Mouse (Mus musculus): Measurements from ENCODE around the gene Pitpnc1. TPM values are rescaled to one million over a fixed set of nuclear protein-coding genes. Genes with fewer than 3 reads are reported as not detected.
A peak's percentile ranks its signal among the peaks of the same experiment; 100 is the strongest.

The Pitpnc1 gene
- total and polyA plus RNA-seq, 3 experiments = 2.4 to 5.4 (median 3.6) TPM

GRCm38 (mm10) chr11:107473137-107473820, 2.8 kb upstream of the Pitpnc1 start (continued):
- TF ChIP-seq TBP (conservative IDR thresholded peaks at IDR 0.05; ENCODE audit: low read depth, low read length) (peak; percentile 57; the same call in 1 of the 2 replicates), MAX (IDR thresholded peaks at IDR 0.05; ENCODE audit: low read length) (no peak), NELFE (IDR thresholded peaks at IDR 0.05; ENCODE audit: low read depth, low read length) (no peak; the same call in 1 of the 2 replicates), TCF12 (IDR thresholded peaks at IDR 0.05; ENCODE audit: low read depth, low read length) (no peak), PAX5 (IDR thresholded peaks at IDR 0.05; ENCODE audit: low read length) (no peak), CTCF (conservative IDR thresholded peaks at IDR 0.05 in 1 of 2, IDR thresholded peaks at IDR 0.05 in 1 of 2; ENCODE audit: low read depth in 2 of 2, low read length in 2 of 2) (peak; percentile 81 to 92), SMC3 (IDR thresholded peaks at IDR 0.05; ENCODE audit: low read depth, low read length) (peak; percentile 71), USF1 (IDR thresholded peaks at IDR 0.05; ENCODE audit: low read depth, low read length) (no peak)

GRCm38 (mm10) chr11:107472304-107472703, 1.8 kb upstream of the Pitpnc1 start:
- H3K9me3 ChIP-seq (replicated peaks; ENCODE audit: low read length) = no peaks in the 10 kb centered on the region
- H3K36me3 ChIP-seq (replicated peaks in 1 of 2; ENCODE audit: control insufficient read depth in 1 of 2, insufficient read depth in 1 of 2, low read length in 1 of 2) = no peaks in the 10 kb centered on the region
- dilution Hi-C loops (cut with MboI; ENCODE audit: extremely low pct_ligation_motif_present, extremely low pct_unique_long_range_greater_than_20kb, low sequenced_read_pairs) = no loop called here
- H3K4me1 ChIP-seq (ENCODE audit: control insufficient read depth in 1 of 2, insufficient read depth in 2 of 2) = peaks cover 3 to 23% of the 10 kb centered on the region in 2 experiments; a peak in 3 of 4 replicates
- TF ChIP-seq TBP (conservative IDR thresholded peaks at IDR 0.05; ENCODE audit: low read depth, low read length) = no peak
- TF ChIP-seq NELFE (IDR thresholded peaks at IDR 0.05; ENCODE audit: low read depth, low read length) = no peak
- TF ChIP-seq HCFC1 (IDR thresholded peaks at IDR 0.05; ENCODE audit: low read depth, low read length) = no peak
- TF ChIP-seq ELF1 (IDR thresholded peaks at IDR 0.05; ENCODE audit: low read depth, low read length) = no peak
- TF ChIP-seq NRF1 (IDR thresholded peaks at IDR 0.05; ENCODE audit: low read depth, low read length) = no peak
- TF ChIP-seq MYC (IDR thresholded peaks at IDR 0.05; ENCODE audit: low read depth, low read length) = no peak
- TF ChIP-seq SIN3A (IDR thresholded peaks at IDR 0.05; ENCODE audit: low read length) = no peak
- TF ChIP-seq POLR2AphosphoS2 (IDR thresholded peaks at IDR 0.05; ENCODE audit: low read depth, low read length) = no peak
- TF ChIP-seq MAZ (IDR thresholded peaks at IDR 0.05; ENCODE audit: low read depth, low read length) = no peak
- no peak for TF ChIP-seq CHD1 (IDR thresholded peaks at IDR 0.05; ENCODE audit: low read depth, low read length)
- TF ChIP-seq MAX (IDR thresholded peaks at IDR 0.05; ENCODE audit: low read length) = no peak
- no peak for TF ChIP-seq BHLHE40 (IDR thresholded peaks at IDR 0.05; ENCODE audit: low read depth, low read length)
- TF ChIP-seq JUN (IDR thresholded peaks at IDR 0.05; ENCODE audit: insufficient read depth, low read depth, low read length) = no peak
- no peak for TF ChIP-seq E2F4 (IDR thresholded peaks at IDR 0.05; ENCODE audit: insufficient replicate concordance, low read depth, low read length)
- TF ChIP-seq CHD2 (IDR thresholded peaks at IDR 0.05; ENCODE audit: low read length) = no peak
- TF ChIP-seq MAFK (IDR thresholded peaks at IDR 0.05; ENCODE audit: insufficient replicate concordance, low read length) = no peak
- peaks cover 2% of the 10 kb centered on the region for H3K27me3 ChIP-seq (replicated peaks)
- in situ Hi-C loops (cut with MboI; ENCODE audit: low pct_ligation_motif_present, low pct_unique_long_range_greater_than_20kb, low sequenced_read_pairs) = loop anchor here (5.0 kb wide), 3 partner anchors 95 to 255 kb away; no protein-coding TSS in a partner anchor
- DNase-seq (ENCODE audit: extremely low read depth) = no peak
- H3K9ac ChIP-seq (ENCODE audit: insufficient read depth, low read depth) = no peak overlapping the region
- H3K4me2 ChIP-seq (ENCODE audit: insufficient read depth, low read depth, poor library complexity, severe bottlenecking) = no peak overlapping the region
- no peak overlapping the region for H3K4me3 ChIP-seq (replicated peaks in 1 of 3; ENCODE audit: low read depth in 2 of 3, low read length in 2 of 3, poor library complexity in 1 of 3)
- no peak overlapping the region for H3K27ac ChIP-seq (ENCODE audit: insufficient read depth, low read depth)
- H3K79me2 ChIP-seq (replicated peaks; ENCODE audit: control insufficient read depth, extremely low read depth, insufficient read depth, poor library complexity, severe bottlenecking) = no peaks in the 10 kb centered on the region
